Mouse (Mus musculus) liver, embryonic 11.5 days (tissue): Measurements from ENCODE around the gene Kansl1. TPM values are rescaled to one million over a fixed set of nuclear protein-coding genes. Genes with fewer than 3 reads are reported as not detected.

Source experiments
- ATAC-seq: fragments of 200-750 bp; cut with Nextera tagmentation; replicated peaks from 2 replicates; pipeline ENCODE4 v1.8.0; 2017; ENCODE audit warnings: moderate number of reproducible peaks, mild to moderate bottlenecking, moderate TSS enrichment, moderate library complexity; ENCODE audit not compliant: low FRiP score
- DNase-seq: peaks from one replicate; pipeline ENCODE4 v3.0.0-alpha.2; 2017; ENCODE audit warnings: low spot score
- H3K27ac ChIP-seq: fragments of 300-500 bp; sonication (generic); 2 replicates; pipeline ENCODE4 v1.5.1; 2014; ENCODE audit warnings: mild to moderate bottlenecking, low read depth, low read length, control low read depth
- H3K27me3 ChIP-seq: fragments of 300-500 bp; sonication (generic); replicated peaks from 2 replicates; pipeline ENCODE4 v1.6.1; 2014; ENCODE audit warnings: low read length, mixed read lengths; ENCODE audit not compliant: control insufficient read depth, insufficient read depth
- H3K36me3 ChIP-seq: fragments of 300-500 bp; sonication (generic); 2 replicates; pipeline ENCODE4 v1.6.1; 2014; ENCODE audit warnings: mild to moderate bottlenecking, low read length, moderate library complexity, mixed read lengths; ENCODE audit not compliant: control insufficient read depth, insufficient read depth
- H3K4me1 ChIP-seq: fragments of 300-500 bp; sonication (generic); replicated peaks from 2 replicates; pipeline ENCODE4 v1.6.1; 2014; ENCODE audit warnings: low read length, mixed read lengths; ENCODE audit not compliant: control insufficient read depth, insufficient read depth
- H3K4me2 ChIP-seq: fragments of 300-500 bp; sonication (generic); 2 replicates; pipeline ENCODE4 v1.6.1; 2014; ENCODE audit warnings: mild to moderate bottlenecking, control low read depth, moderate library complexity
- H3K4me3 ChIP-seq: fragments of 300-500 bp; sonication (generic); 2 replicates; pipeline ENCODE4 v1.5.1; 2014; ENCODE audit warnings: low read depth, low read length, control low read depth
- H3K9ac ChIP-seq: fragments of 300-500 bp; sonication (generic); 2 replicates; pipeline ENCODE4 v1.6.1; 2014; ENCODE audit warnings: low read depth, low read length, control low read depth
- H3K9me3 ChIP-seq: fragments of 300-500 bp; sonication (generic); 2 replicates; pipeline ENCODE4 v1.6.1; 2016; ENCODE audit warnings: low read length, inconsistent platforms, mixed read lengths; ENCODE audit not compliant: control insufficient read depth
- WGBS: fragments of 180-500 bp; shearing (Covaris S2); extraction: QIAGEN DNeasy Blood & Tissue Kit; methylation state at CpG from one replicate; pipeline ENCODE4 v1.1.7; 2014; 5-methylcytosine and 5-hydroxymethylcytosine counted together
- polyA plus RNA-seq: library from polyadenylated mRNA; unstranded; fragments of >200 nt; fragmentation: Nextera tagmentation; extraction: Ambion mirVana; gene quantifications from 2 replicates; pipeline ENCODE4 v1.2.1, GENCODE M21; 2014

Kansl1 gene
- polyA plus RNA-seq, 1 experiment from 2014 or later: 18.2 TPM

- Histone ChIP-seq H3K27me3 (no peaks in the 10 kb centered on the region), H3K4me3 (no peak overlapping the region), H3K4me1 (no peaks in the 10 kb centered on the region), H3K27ac (no peak overlapping the region), H3K36me3 (no peaks in the 10 kb centered on the region), H3K4me2 (no peak overlapping the region), H3K9ac (no peak overlapping the region), H3K9me3 (no peaks in the 10 kb centered on the region)
- DNase-seq (no peak), ATAC-seq (no peak)
- WGBS: 75% methylated on average over 1 of the region's 1 CpGs
Observed at GRCm38 (mm10) chr11:104392153-104392552, 76.5 kb downstream of the Kansl1 start.

GRCm38 (mm10) chr11:104387284-104387683, 81.4 kb downstream of the Kansl1 start:
- Histone ChIP-seq H3K36me3 (no peaks in the 10 kb centered on the region), H3K4me2 (no peak overlapping the region), H3K27ac (no peak overlapping the region), H3K27me3 (no peaks in the 10 kb centered on the region), H3K9me3 (no peaks in the 10 kb centered on the region), H3K4me1 (no peaks in the 10 kb centered on the region; the same call in 1 of the 2 replicates), H3K9ac (no peak overlapping the region), H3K4me3 (no peak overlapping the region)
- DNase-seq: no peak
- ATAC-seq: no peak
- 97% methylated on average over 1 of the region's 1 CpGs for WGBS

DNA sequence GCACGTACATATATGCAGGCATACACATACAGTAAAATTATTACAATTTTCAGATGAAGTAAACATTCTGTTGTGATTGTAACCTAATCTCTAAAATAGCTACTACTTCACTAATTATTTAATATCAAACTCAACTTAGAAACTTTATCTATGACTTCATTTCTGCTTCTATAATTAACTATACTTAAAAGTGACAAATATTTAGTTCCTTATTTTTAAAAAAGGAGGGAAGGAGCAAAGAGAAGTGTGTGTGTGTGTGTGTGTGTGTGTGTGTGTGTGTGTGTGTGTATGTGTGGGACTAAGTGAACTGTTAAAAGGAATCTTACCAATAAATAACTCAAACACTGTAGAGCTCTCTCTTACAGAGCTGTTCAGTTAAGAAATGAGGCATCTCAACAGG, 82.1 kb downstream of the Kansl1 start:
- no peak overlapping the region for H3K27ac ChIP-seq
- H3K4me2 ChIP-seq: no peak overlapping the region
- H3K4me1 ChIP-seq: no peaks in the 10 kb centered on the region; the same call in 1 of the 2 replicates
- H3K4me3 ChIP-seq: no peak overlapping the region
- no peak for DNase-seq
- H3K9ac ChIP-seq: no peak overlapping the region
- ATAC-seq: no peak
- WGBS: 91% methylated on average over 1 of the region's 1 CpGs
- no peaks in the 10 kb centered on the region for H3K27me3 ChIP-seq
- no peaks in the 10 kb centered on the region for H3K36me3 ChIP-seq
- H3K9me3 ChIP-seq: no peaks in the 10 kb centered on the region

GRCm38 (mm10) chr11:104383167-104383810, 85.4 kb downstream of the Kansl1 start:
- Histone ChIP-seq H3K27me3 (no peaks in the 10 kb centered on the region), H3K4me3 (no peak overlapping the region), H3K4me2 (no peak overlapping the region), H3K9ac (no peak overlapping the region), H3K27ac (no peak overlapping the region), H3K4me1 (no peaks in the 10 kb centered on the region; the same call in 1 of the 2 replicates), H3K36me3 (no peaks in the 10 kb centered on the region), H3K9me3 (no peaks in the 10 kb centered on the region)
- WGBS: 82% methylated on average over 2 of the region's 2 CpGs
- no peak for DNase-seq
- no peak for ATAC-seq

GRCm38 (mm10) chr11:104381887-104382286, 86.8 kb downstream of the Kansl1 start:
- Histone ChIP-seq H3K9ac (no peak overlapping the region), H3K9me3 (no peaks in the 10 kb centered on the region), H3K27ac (no peak overlapping the region), H3K4me3 (no peak overlapping the region), H3K36me3 (peaks cover 3% of the 10 kb centered on the region; the same call in 1 of the 2 replicates), H3K4me1 (no peaks in the 10 kb centered on the region; the same call in 1 of the 2 replicates), H3K27me3 (no peaks in the 10 kb centered on the region), H3K4me2 (no peak overlapping the region)
- ATAC-seq (no peak), DNase-seq (no peak)
- 85% methylated on average over 4 of the region's 4 CpGs for WGBS

GRCm38 (mm10) chr11:104379635-104380034, 89.0 kb downstream of the Kansl1 start:
- Histone ChIP-seq H3K27me3 (no peaks in the 10 kb centered on the region), H3K4me2 (no peak overlapping the region), H3K9me3 (no peaks in the 10 kb centered on the region), H3K4me1 (no peaks in the 10 kb centered on the region; the same call in 1 of the 2 replicates), H3K4me3 (no peak overlapping the region), H3K9ac (no peak overlapping the region), H3K27ac (no peak overlapping the region), H3K36me3 (peaks cover 6% of the 10 kb centered on the region; the same call in 1 of the 2 replicates)
- ATAC-seq (no peak), DNase-seq (no peak)
- WGBS: 77% methylated on average over 1 of the region's 1 CpGs

GRCm38 (mm10) chr11:104376291-104376690, 92.4 kb downstream of the Kansl1 start:
- DNase-seq (no peak), ATAC-seq (no peak)
- WGBS: 93% methylated on average over 3 of the region's 3 CpGs

DNA sequence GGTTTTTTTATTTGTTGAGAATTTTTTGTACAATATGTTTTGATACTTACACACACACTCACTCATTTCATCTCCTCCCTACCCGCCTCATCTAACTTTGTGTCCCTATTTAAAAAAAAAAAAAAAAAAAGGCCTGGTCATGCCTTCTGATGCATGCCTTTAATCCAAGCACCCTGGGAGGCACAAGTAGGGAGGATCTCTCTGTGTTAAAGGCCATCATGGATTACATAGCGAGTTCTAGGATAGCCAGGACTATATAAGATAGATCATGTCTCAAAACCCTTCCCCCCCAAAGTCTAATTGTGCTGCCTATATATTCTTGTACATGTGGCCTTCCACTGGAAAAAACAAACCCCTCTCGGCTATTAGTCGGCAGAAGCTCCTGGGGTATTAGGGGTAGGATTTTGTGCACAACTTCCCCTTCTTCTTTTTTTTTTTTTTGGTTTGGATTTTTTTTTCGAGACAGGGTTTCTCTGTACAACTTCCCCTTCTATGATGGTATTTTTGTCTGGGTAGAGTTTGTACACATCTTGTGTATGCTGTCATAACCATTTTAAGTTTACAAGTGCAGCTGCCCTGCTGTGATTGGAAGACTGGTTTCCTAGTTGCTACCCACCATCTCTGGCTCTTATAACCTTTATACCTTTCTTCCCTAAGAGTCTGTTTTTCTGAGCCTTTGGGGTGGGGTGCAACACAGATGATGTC, 101.0 kb downstream of the Kansl1 start:
- DNase-seq (no peak), ATAC-seq (no peak)
- Histone ChIP-seq H3K9me3 (no peaks in the 10 kb centered on the region), H3K4me3 (no peak overlapping the region), H3K27ac (no peak overlapping the region), H3K4me1 (no peaks in the 10 kb centered on the region), H3K27me3 (no peaks in the 10 kb centered on the region), H3K4me2 (no peak overlapping the region), H3K36me3 (peaks cover 4% of the 10 kb centered on the region; the same call in 1 of the 2 replicates), H3K9ac (no peak overlapping the region)
- 72% methylated on average over 5 of the region's 5 CpGs for WGBS

More at GRCm38 (mm10) chr11:104376291-104376690, 92.4 kb downstream of the Kansl1 start:
- H3K4me1 ChIP-seq: no peaks in the 10 kb centered on the region
- no peaks in the 10 kb centered on the region for H3K27me3 ChIP-seq
- H3K4me2 ChIP-seq: no peak overlapping the region
- peaks cover 8% of the 10 kb centered on the region; the same call in 1 of the 2 replicates for H3K36me3 ChIP-seq
- H3K4me3 ChIP-seq: no peak overlapping the region
- H3K27ac ChIP-seq: no peak overlapping the region
- no peaks in the 10 kb centered on the region for H3K9me3 ChIP-seq
- no peak overlapping the region for H3K9ac ChIP-seq
